Mouse (Mus musculus): ENCODE data around the gene Rsad2.

DNA sequence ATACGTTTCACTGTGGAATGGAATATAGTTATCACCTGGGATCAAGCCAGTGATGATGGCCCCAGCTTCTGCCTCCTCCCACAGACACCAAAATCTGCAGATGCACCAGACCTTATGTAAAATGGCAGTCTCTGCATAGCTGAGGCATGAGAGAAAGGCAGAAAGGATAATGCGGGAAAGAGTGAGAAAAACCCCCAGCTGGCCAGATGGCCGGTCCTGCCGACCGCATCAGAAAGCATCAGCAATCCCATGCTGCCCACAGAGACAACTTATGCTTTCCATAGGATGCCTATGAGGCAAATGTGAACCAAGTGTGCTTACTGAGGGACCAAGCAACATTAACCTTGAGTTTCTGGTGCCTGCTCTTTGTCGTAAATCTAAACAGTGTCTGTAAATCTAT, 56.9 kb downstream of the Rsad2 start:
- TF ChIP-seq NRF1 (IDR thresholded peaks at IDR 0.05; ENCODE audit: low read depth, low read length): no peak
- TF ChIP-seq HCFC1 (IDR thresholded peaks at IDR 0.05; ENCODE audit: low read depth, low read length): no peak
- no peak for TF ChIP-seq JUND (conservative IDR thresholded peaks at IDR 0.05; ENCODE audit: low read depth, low read length)
- no peak for TF ChIP-seq USF1 (IDR thresholded peaks at IDR 0.05; ENCODE audit: low read depth, low read length)
- no peak for TF ChIP-seq CTCF (conservative IDR thresholded peaks at IDR 0.05 in 1 of 2, IDR thresholded peaks at IDR 0.05 in 1 of 2; ENCODE audit: low read depth in 2 of 2, low read length in 2 of 2)
- TF ChIP-seq POLR2A (IDR thresholded peaks at IDR 0.05; ENCODE audit: low read depth, low read length): no peak
